Mouse (Mus musculus) ES-E14 (cell line): ENCODE results near the gene Map4k1. TPM values are rescaled to one million over a fixed set of nuclear protein-coding genes. Genes with fewer than 3 reads are reported as not detected.
A peak's percentile ranks its signal among the peaks of the same experiment; 100 is the strongest.

Source experiments
- DNase-seq: peaks from one replicate; pipeline ENCODE4 v3.0.0-alpha.2; 2013; ENCODE audit warnings: low read depth, low spot score
- H3K27ac ChIP-seq: 2 replicates; pipeline ENCODE4 v1.5.1; 2012; ENCODE audit warnings: low read depth, mild to moderate bottlenecking, low read length, moderate library complexity, mixed read lengths; ENCODE audit not compliant: poor library complexity, insufficient read depth, severe bottlenecking
- H3K36me3 ChIP-seq: 2 replicates; pipeline ENCODE4 v1.6.1; 2012; ENCODE audit warnings: mild to moderate bottlenecking, low read length, moderate library complexity, mixed read lengths; ENCODE audit not compliant: control insufficient read depth, poor library complexity, insufficient read depth, severe bottlenecking
- H3K4me1 ChIP-seq, 2 experiments: fragments of 150-350 bp in 1 of 2; sonication (generic) in 1 of 2; 2 replicates each; pipeline ENCODE4 v1.6.1; 2012; ENCODE audit warnings: low read length in 2 of 2, mild to moderate bottlenecking in 1 of 2, mixed read lengths in 1 of 2; ENCODE audit not compliant: control insufficient read depth in 2 of 2, insufficient read depth in 2 of 2, poor library complexity in 1 of 2
- H3K4me3 ChIP-seq, 2 experiments: fragments of 150-350 bp in 1 of 2; sonication (generic) in 1 of 2; 2 replicates each; pipeline ENCODE4 v1.5.1; 2012; ENCODE audit warnings: low read length in 2 of 2, low read depth in 1 of 2, mild to moderate bottlenecking in 1 of 2, mixed read lengths in 1 of 2; ENCODE audit not compliant: insufficient read depth in 1 of 2, poor library complexity in 1 of 2, severe bottlenecking in 1 of 2
- H3K9ac ChIP-seq: 2 replicates; pipeline ENCODE4 v1.6.1; 2012; ENCODE audit warnings: low read depth, mild to moderate bottlenecking, low read length, mixed read lengths; ENCODE audit not compliant: poor library complexity, insufficient read depth, severe bottlenecking
- H3K9me3 ChIP-seq: fragments of 150-350 bp; sonication (generic); 2 replicates; pipeline ENCODE4 v1.6.1; 2012; ENCODE audit warnings: low read depth, mild to moderate bottlenecking, low read length; ENCODE audit not compliant: control insufficient read depth, insufficient read depth
- CHD2 ChIP-seq: IDR thresholded peaks from 2 replicates; pipeline ENCODE4 v1.6.1; 2014; ENCODE audit warnings: mild to moderate bottlenecking, low read depth, low read length, inconsistent platforms
- HCFC1 ChIP-seq: IDR thresholded peaks from 2 replicates; pipeline ENCODE4 v1.6.1; 2012; ENCODE audit warnings: low read length, inconsistent platforms, borderline replicate concordance; ENCODE audit not compliant: insufficient read depth
- MAFK ChIP-seq: IDR thresholded peaks from 2 replicates; pipeline ENCODE4 v1.6.1; 2014; ENCODE audit warnings: mild to moderate bottlenecking, low read depth, low read length, inconsistent platforms; ENCODE audit not compliant: insufficient read depth
- ZC3H11A ChIP-seq: IDR thresholded peaks from 2 replicates; pipeline ENCODE4 v1.6.1; 2012; ENCODE audit warnings: low read depth, mild to moderate bottlenecking, inconsistent platforms, low read length, borderline replicate concordance
- ZNF384 ChIP-seq: IDR thresholded peaks from 2 replicates; pipeline ENCODE4 v1.6.1; 2012; ENCODE audit warnings: low read depth, low read length, inconsistent platforms
- in situ Hi-C, 2 experiments: fragments of 600-800 bp; cut with MboI; formaldehyde crosslinking; loops; one replicate each; pipeline ENCODE4 v1.15.1; 2025; ENCODE audit warnings: low sequenced_read_pairs in 2 of 2, inconsistent platforms in 1 of 2; ENCODE audit not compliant: unreplicated experiment in 2 of 2
- total RNA-seq: library from RNA; depleted of rRNA; stranded (reverse); fragments of 300-350 nt; gene quantifications from 2 replicates; pipeline ENCODE4 v1.2.3, GENCODE M21; 2012

Gene Map4k1
- total RNA-seq, 1 experiment, result 14.8 TPM

DNA sequence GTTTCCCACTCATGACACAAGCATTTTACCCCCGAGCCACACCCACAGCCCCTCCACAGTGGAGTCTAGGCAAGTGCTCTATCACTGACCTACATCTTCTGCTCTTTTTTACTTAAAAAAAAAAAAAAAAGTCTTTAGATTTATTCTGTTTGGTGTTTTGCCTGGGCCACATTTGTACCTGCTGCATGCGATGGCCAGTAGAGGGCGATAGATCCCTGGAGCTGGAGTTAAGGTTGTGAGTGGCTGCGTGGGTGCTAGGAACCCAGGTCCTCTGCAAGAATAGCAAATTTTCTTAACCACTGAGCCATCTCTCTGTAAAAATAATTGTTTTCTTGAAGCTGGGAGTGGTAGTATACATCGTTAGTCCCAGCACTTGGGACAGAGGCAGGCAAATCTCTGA is 9.8 kb downstream of the Map4k1 start:
- H3K36me3 ChIP-seq, result peaks cover 2% of the 10 kb centered on the region; the same call in 1 of the 2 replicates
- no peak overlapping the region for H3K27ac ChIP-seq
- in situ Hi-C loops, result no loop called here
- H3K4me3 ChIP-seq, result no peak overlapping the region
- peak overlapping the region; percentile 9; the same call in 1 of the 2 replicates for H3K9ac ChIP-seq
- 0 out of 2 replicates have a peak, but pooled peaks have one; percentile 30 for TF ChIP-seq ZC3H11A
- TF ChIP-seq MAFK, result no peak
- no peak for TF ChIP-seq HCFC1
- peak; percentile 73; the same call in 1 of the 2 replicates for TF ChIP-seq ZNF384
- no peak for TF ChIP-seq CHD2
- peak; percentile 71 for DNase-seq
- H3K4me1 ChIP-seq, result peaks cover 0 to 17% of the 10 kb centered on the region in 2 experiments; a peak in 2 of 4 replicates
- H3K9me3 ChIP-seq, result no peaks in the 10 kb centered on the region

DNA sequence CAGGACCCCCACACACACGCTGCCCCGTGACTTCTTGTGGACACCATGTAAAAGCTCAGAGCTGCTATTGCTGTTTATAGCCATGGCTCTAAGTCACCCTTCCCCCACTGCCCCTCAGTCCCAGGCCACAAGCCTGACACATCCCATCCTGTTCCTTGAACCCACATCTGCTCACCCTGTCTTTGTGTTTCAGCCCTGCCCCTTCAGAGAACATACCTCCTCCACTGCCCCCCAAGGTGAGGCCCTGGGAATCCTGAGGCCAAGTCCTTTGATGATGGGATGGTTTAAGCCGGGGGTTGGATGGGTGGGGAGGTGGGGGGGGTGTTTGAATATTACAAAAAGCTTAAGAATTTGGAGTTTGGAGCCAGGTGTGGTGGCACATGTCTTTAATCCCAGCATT is 11.1 kb downstream of the Map4k1 start:
- in situ Hi-C loops, result no loop called here

DNA sequence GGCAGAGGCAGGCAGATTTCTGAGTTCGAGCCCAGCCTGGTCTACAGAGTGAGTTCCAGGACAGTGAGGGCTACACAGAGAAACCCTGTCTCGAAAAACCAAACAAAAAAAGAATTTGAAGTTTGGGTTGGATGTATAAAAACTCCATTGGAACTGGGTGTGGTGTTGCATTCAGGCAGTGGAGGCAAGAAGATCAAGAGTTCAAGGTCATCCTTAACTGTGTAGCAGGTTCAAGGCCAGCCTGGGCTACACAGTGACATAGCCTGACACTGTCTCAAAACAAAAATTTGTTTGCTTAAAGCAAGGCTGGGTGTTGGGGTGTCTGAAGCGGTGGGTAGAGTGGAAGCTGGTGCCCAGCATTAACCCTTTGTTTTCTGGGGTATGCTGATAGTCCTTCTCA is 11.6 kb downstream of the Map4k1 start:
- TF ChIP-seq HCFC1 (no peak), MAFK (no peak), CHD2 (no peak), ZC3H11A (no peak), ZNF384 (no peak)

More for the DNA sequence above, 11.1 kb downstream of the Map4k1 start:
- no peak for TF ChIP-seq ZC3H11A
- TF ChIP-seq MAFK, result no peak
- no peak for TF ChIP-seq ZNF384
- no peak for TF ChIP-seq CHD2
- no peak for TF ChIP-seq HCFC1
- Histone ChIP-seq H3K4me1 (peaks cover 0 to 17% of the 10 kb centered on the region in 2 experiments; a peak in 2 of 4 replicates), H3K4me3 (no peak overlapping the region), H3K9ac (no peak overlapping the region), H3K36me3 (peaks cover 2% of the 10 kb centered on the region; the same call in 1 of the 2 replicates), H3K9me3 (no peaks in the 10 kb centered on the region), H3K27ac (no peak overlapping the region)
- no peak for DNase-seq

DNA sequence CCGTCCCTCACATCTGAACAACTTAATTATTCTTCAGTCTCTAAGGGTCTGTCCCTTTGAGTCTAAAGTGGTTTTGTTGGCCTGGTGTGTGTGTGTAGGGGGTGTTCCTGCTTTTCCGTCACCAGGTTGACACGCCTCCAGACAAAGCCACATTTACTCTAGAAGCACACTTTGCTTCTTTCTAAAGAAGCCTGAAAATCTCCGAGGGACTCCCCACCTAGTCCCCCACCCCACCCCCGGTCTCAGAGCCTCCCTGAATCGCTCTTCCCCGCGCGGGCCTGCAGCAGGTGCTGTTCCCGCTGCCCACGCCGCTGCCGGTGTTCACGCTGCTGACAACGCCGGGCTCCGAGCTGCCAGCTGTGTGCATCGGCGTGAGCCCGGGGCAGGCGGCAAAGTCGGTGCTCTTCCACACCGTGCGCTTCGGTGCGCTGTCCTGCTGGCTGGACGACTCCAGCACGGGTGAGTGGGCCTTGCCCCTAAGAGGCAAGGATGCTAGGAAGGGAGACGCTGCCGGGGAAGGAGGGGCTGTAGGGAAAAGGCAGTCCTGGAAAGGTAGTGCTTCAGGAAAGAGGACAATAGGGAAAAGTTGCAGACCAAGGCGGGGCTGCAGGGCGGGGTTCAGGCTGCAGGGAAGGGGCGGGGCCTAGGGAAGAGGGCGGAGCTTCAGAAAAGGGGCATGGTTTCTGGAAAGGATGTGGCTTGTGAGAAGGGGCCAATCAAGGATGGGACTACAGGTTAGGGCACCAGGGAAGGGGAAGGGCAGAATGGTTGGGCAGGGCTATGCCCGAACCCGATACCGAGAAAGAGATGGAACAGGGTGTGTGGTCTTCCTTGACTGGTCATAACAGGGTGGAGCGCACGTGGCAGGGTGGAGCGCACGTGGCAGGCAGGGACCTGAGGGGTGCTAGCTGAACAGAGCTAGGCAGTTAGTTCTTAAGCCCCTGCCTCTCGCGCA is 19.1 kb downstream of the Map4k1 start:
- TF ChIP-seq HCFC1, result 0 out of 2 replicates have a peak, but pooled peaks have one; percentile 19
- no peak for TF ChIP-seq ZNF384
- no peak for TF ChIP-seq MAFK
- no peak for TF ChIP-seq CHD2
- no peak for TF ChIP-seq ZC3H11A
- in situ Hi-C loops, result no loop called here
- DNase-seq, result peak; percentile 92

More for the DNA sequence above, 11.6 kb downstream of the Map4k1 start:
- no peak overlapping the region for H3K4me3 ChIP-seq
- peaks cover 0 to 17% of the 10 kb centered on the region in 2 experiments; a peak in 2 of 4 replicates for H3K4me1 ChIP-seq
- no peak overlapping the region for H3K9ac ChIP-seq
- no peak for DNase-seq
- in situ Hi-C loops, result no loop called here
- peaks cover 2% of the 10 kb centered on the region; the same call in 1 of the 2 replicates for H3K36me3 ChIP-seq
- H3K9me3 ChIP-seq, result no peaks in the 10 kb centered on the region
- H3K27ac ChIP-seq, result no peak overlapping the region

More for the DNA sequence above, 19.1 kb downstream of the Map4k1 start:
- Histone ChIP-seq H3K27ac (no peak overlapping the region), H3K9me3 (no peaks in the 10 kb centered on the region), H3K4me3 (peak overlapping the region; percentile 65 to 77), H3K36me3 (no peaks in the 10 kb centered on the region), H3K4me1 (no peaks in the 10 kb centered on the region), H3K9ac (peak overlapping the region; percentile 19)
